In the genomic region with DNA sequence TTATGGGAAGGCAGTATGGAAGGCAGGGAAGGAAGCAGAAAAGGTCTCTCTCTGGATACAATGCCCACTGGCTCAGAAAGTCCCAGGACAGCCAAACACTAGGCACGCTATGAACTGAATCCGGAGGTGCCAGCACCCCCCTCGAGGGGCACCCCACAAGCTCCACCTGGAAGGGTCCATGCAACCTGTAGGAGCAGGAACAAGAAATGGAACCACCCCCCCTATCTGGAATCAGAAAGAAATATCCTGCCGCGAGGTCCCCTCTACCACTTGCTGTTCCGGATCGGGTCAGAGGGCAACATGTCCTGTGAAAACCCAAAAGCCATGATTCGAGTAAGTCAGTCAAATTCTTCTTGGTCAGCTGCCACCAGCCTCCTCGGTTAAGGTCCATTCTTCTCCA, we compare ENCODE assay signal across 13 mouse cellular contexts. TPM values are rescaled to one million over a fixed set of nuclear protein-coding genes. Genes with fewer than 3 reads are reported as not detected.
DNase-seq lines count a peak whose midpoint lies in the region; ATAC-seq and TF ChIP-seq lines count a peak whose summit lies in the region.
"Had no signal": no experiment of that assay in that cellular context is flagged by ENCODE, and none has a peak within 500 bp of the region (broad histone marks: within the 10 kb centered on the region; RNA-seq: fewer than 3 reads in every experiment).

No protein-coding gene starts in this region.

- H3K9me3 ChIP-seq in hindbrain, embryonic 14.5 days (ENCODE audit: control insufficient read depth, low read length) = no peaks in the 10 kb centered on the region
- H3K9me3 ChIP-seq in midbrain, postnatal 0 days (ENCODE audit: low read length) = no peaks in the 10 kb centered on the region
- no peaks in the 10 kb centered on the region for H3K9me3 ChIP-seq in intestine, postnatal 0 days (ENCODE audit: control insufficient read depth)

- H3K4me3 ChIP-seq in hindbrain, embryonic 14.5 days (replicated peaks; ENCODE audit: low read length) = peak overlapping the region; percentile 48
- peak overlapping the region; percentile 46 for H3K4me3 ChIP-seq in midbrain, postnatal 0 days (ENCODE audit: low read depth, low read length)
- no peak overlapping the region for H3K4me3 ChIP-seq in intestine, postnatal 0 days (ENCODE audit: low read depth, low read length)
- H3K4me3 ChIP-seq: megakaryocyte, embryonic 14.5 days had no signal

- no peak for TF ChIP-seq CTCF in brain, embryonic 14.5 days (IDR thresholded peaks at IDR 0.05; ENCODE audit: borderline replicate concordance, extremely low read depth, insufficient read depth, insufficient read length)
- TF ChIP-seq CTCF in midbrain, postnatal 0 days (IDR thresholded peaks at IDR 0.05) = no peak
- TF ChIP-seq CTCF in intestine, postnatal 0 days (IDR thresholded peaks at IDR 0.05; ENCODE audit: low read depth) = no peak

- H3K36me3 ChIP-seq in hindbrain, embryonic 14.5 days (replicated peaks; ENCODE audit: control insufficient read depth, insufficient read depth) = no peaks in the 10 kb centered on the region
- no peaks in the 10 kb centered on the region for H3K36me3 ChIP-seq in midbrain, postnatal 0 days (ENCODE audit: insufficient read depth, low read length)
- H3K36me3 ChIP-seq in intestine, postnatal 0 days (ENCODE audit: control insufficient read depth, insufficient read depth) = no peaks in the 10 kb centered on the region

- peak overlapping the region; percentile 90 for H3K27ac ChIP-seq in hindbrain, embryonic 14.5 days
- H3K27ac ChIP-seq in midbrain, postnatal 0 days (ENCODE audit: low read depth, low read length) = peak overlapping the region; percentile 77; the same call in 1 of the 2 replicates
- H3K27ac ChIP-seq in intestine, postnatal 0 days (ENCODE audit: low read depth, low read length) = no peak overlapping the region

- H3K9ac ChIP-seq in hindbrain, embryonic 14.5 days = peak overlapping the region; percentile 74
- 0 out of 2 replicates have a peak overlapping the region, but pooled peaks have one; percentile 4 for H3K9ac ChIP-seq in midbrain, postnatal 0 days (replicated peaks; ENCODE audit: low read length, poor library complexity, severe bottlenecking)
- H3K9ac ChIP-seq in intestine, postnatal 0 days (ENCODE audit: low read depth, low read length) = no peak overlapping the region

- peak; percentile 43 for DNase-seq in brain, embryonic 14.5 days (ENCODE audit: low read depth)
- peak; percentile 42 for DNase-seq in embryo, embryonic 10.5 days (ENCODE audit: low spot score)
- DNase-seq in hindbrain, embryonic 14.5 days (ENCODE audit: low spot score) = peak; percentile 30
- no peak for DNase-seq in midbrain, postnatal 0 days (ENCODE audit: low spot score)
- DNase-seq in left cerebral cortex, postnatal 36 days (ENCODE audit: low spot score in 2 of 2) = no peak
- no peak for DNase-seq in heart, adult 11 months
- no peak for DNase-seq in layer of hippocampus, adult 9-10 months (ENCODE audit: low spot score)

- H3K4me2 ChIP-seq in hindbrain, embryonic 14.5 days (replicated peaks) = peak overlapping the region; percentile 64
- H3K4me2 ChIP-seq in midbrain, postnatal 0 days (ENCODE audit: low read depth, low read length, poor library complexity, severe bottlenecking) = peak overlapping the region; percentile 58
- no peak overlapping the region for H3K4me2 ChIP-seq in intestine, postnatal 0 days (replicated peaks; ENCODE audit: low read depth)

- no peak for ATAC-seq in hindbrain, embryonic 14.5 days (ENCODE audit: low FRiP score)
- ATAC-seq in midbrain, postnatal 0 days (ENCODE audit: low FRiP score) = no peak
- no peak for ATAC-seq in intestine, postnatal 0 days
- ATAC-seq: intestine, embryonic 16.5 days had no signal

- 9% methylated on average over 9 of the region's 9 CpGs for WGBS in hindbrain, embryonic 14.5 days
- 17% methylated on average over 9 of the region's 9 CpGs for WGBS in midbrain, postnatal 0 days
- WGBS in intestine, postnatal 0 days = 36% methylated on average over 9 of the region's 9 CpGs

- no peak for TF ChIP-seq POLR2A in brain, embryonic 14.5 days (IDR thresholded peaks at IDR 0.05; ENCODE audit: borderline replicate concordance, extremely low read depth, insufficient read depth, insufficient read length, poor library complexity, severe bottlenecking)

- peaks cover 68% of the 10 kb centered on the region for H3K27me3 ChIP-seq in hindbrain, embryonic 14.5 days (ENCODE audit: control insufficient read depth, insufficient read depth, low read length)
- peaks cover 42% of the 10 kb centered on the region for H3K27me3 ChIP-seq in midbrain, postnatal 0 days (ENCODE audit: insufficient read depth, low read length)
- peaks cover 71% of the 10 kb centered on the region for H3K27me3 ChIP-seq in intestine, postnatal 0 days (replicated peaks; ENCODE audit: control insufficient read depth, insufficient read depth, low read length)

- H3K4me1 ChIP-seq in hindbrain, embryonic 14.5 days (replicated peaks; ENCODE audit: control insufficient read depth, insufficient read depth, low read length) = peaks cover 12% of the 10 kb centered on the region; the same call in 1 of the 2 replicates
- peaks cover 5% of the 10 kb centered on the region; the same call in 1 of the 2 replicates for H3K4me1 ChIP-seq in midbrain, postnatal 0 days (ENCODE audit: insufficient read depth, low read length)
- H3K4me1 ChIP-seq in intestine, postnatal 0 days (replicated peaks; ENCODE audit: control insufficient read depth, insufficient read depth, low read length) = peaks cover 8% of the 10 kb centered on the region; the same call in 1 of the 2 replicates

- intact Hi-C loops in left cerebral cortex, postnatal 36 days (cut with DNase I) = no loop called here

RNA-seq across cellular contexts. Expression of a gene that starts 3.5 kb away (rescaled TPM):
- 10.4 and 18.6 TPM in 2 replicates for polyA plus RNA-seq in brain, embryonic 14.5 days (2012; rRNA removed)
- polyA plus RNA-seq in hindbrain, embryonic 14.5 days (2014; fragmentation: Nextera tagmentation; extraction: Ambion mirVana) = 11.6 and 14.0 TPM in 2 replicates
- 10.7 and 24.8 TPM in 2 replicates for total RNA-seq in midbrain, postnatal 0 days (2014; rRNA removed)
- polyA plus RNA-seq in midbrain, postnatal 0 days (2015; fragmentation: Nextera tagmentation; extraction: Ambion mirVana) = 4.4 and 8.8 TPM in 2 replicates
- 1 to 10 TPM; 3.6 to 4.3 TPM for total RNA-seq in left cerebral cortex, postnatal 36 days (2021)
- polyA plus RNA-seq in intestine, postnatal 0 days (2015; fragmentation: Nextera tagmentation; extraction: Ambion mirVana) = not detected in 2 replicates
- total RNA-seq: liver, adult 2 months had no signal
- polyA plus RNA-seq: gonadal fat pad, adult 2 months; intestine, embryonic 16.5 days; liver, adult 2 months; spleen, adult 2 months had no signal

RNA-seq across cellular contexts. Expression of a gene that starts 11.1 kb away (rescaled TPM):
- 0.16 and 0.52 TPM in 2 replicates for polyA plus RNA-seq in brain, embryonic 14.5 days (2012; rRNA removed)
- polyA plus RNA-seq in hindbrain, embryonic 14.5 days (2014; fragmentation: Nextera tagmentation; extraction: Ambion mirVana) = 0.50 and 1.2 TPM in 2 replicates
- total RNA-seq in midbrain, postnatal 0 days (2014; rRNA removed) = 1.9 TPM in 1 of 2 replicates, not detected in the other
- 0.07 TPM in 1 of 2 replicates, not detected in the other for polyA plus RNA-seq in midbrain, postnatal 0 days (2015; fragmentation: Nextera tagmentation; extraction: Ambion mirVana)
- total RNA-seq in left cerebral cortex, postnatal 36 days (2021) = under 1 TPM in 1 of 2 experiments, not detected in 1; 0.25 TPM
- not detected in 2 replicates for polyA plus RNA-seq in intestine, postnatal 0 days (2015; fragmentation: Nextera tagmentation; extraction: Ambion mirVana)
- total RNA-seq: liver, adult 2 months had no signal
- polyA plus RNA-seq: gonadal fat pad, adult 2 months; intestine, embryonic 16.5 days; liver, adult 2 months; spleen, adult 2 months had no signal

RNA-seq across cellular contexts. Expression of a gene that starts 13.3 kb away (rescaled TPM):
- 51.8 and 66.8 TPM in 2 replicates for polyA plus RNA-seq in brain, embryonic 14.5 days (2012; rRNA removed)
- 10.6 and 11.4 TPM in 2 replicates for polyA plus RNA-seq in hindbrain, embryonic 14.5 days (2014; fragmentation: Nextera tagmentation; extraction: Ambion mirVana)
- total RNA-seq in midbrain, postnatal 0 days (2014; rRNA removed) = 69.2 and 106 TPM in 2 replicates
- polyA plus RNA-seq in midbrain, postnatal 0 days (2015; fragmentation: Nextera tagmentation; extraction: Ambion mirVana) = 6.9 and 13.9 TPM in 2 replicates
- 10 to 100 TPM; 12.7 to 19.1 TPM for total RNA-seq in left cerebral cortex, postnatal 36 days (2021)
- polyA plus RNA-seq in intestine, postnatal 0 days (2015; fragmentation: Nextera tagmentation; extraction: Ambion mirVana) = not detected in 2 replicates
- total RNA-seq: liver, adult 2 months had no signal
- polyA plus RNA-seq: intestine, embryonic 16.5 days; liver, adult 2 months; spleen, adult 2 months had no signal

RNA-seq across cellular contexts. Expression of a gene that starts 28.4 kb away (rescaled TPM):
- 0.16 and 0.25 TPM in 2 replicates for polyA plus RNA-seq in brain, embryonic 14.5 days (2012; rRNA removed)
- 0.31 and 0.95 TPM in 2 replicates for polyA plus RNA-seq in hindbrain, embryonic 14.5 days (2014; fragmentation: Nextera tagmentation; extraction: Ambion mirVana)
- total RNA-seq in midbrain, postnatal 0 days (2014; rRNA removed) = 0.19 and 0.38 TPM in 2 replicates
- 0.21 and 0.32 TPM in 2 replicates for polyA plus RNA-seq in midbrain, postnatal 0 days (2015; fragmentation: Nextera tagmentation; extraction: Ambion mirVana)
- total RNA-seq in left cerebral cortex, postnatal 36 days (2021) = not detected
- not detected in 2 replicates for polyA plus RNA-seq in intestine, postnatal 0 days (2015; fragmentation: Nextera tagmentation; extraction: Ambion mirVana)
- total RNA-seq: liver, adult 2 months had no signal
- polyA plus RNA-seq: gonadal fat pad, adult 2 months; intestine, embryonic 16.5 days; liver, adult 2 months; spleen, adult 2 months had no signal

Comparison
In these comparisons a context has a peak if more than half of its experiments do, and no peak if none do; other contexts are left out.
1. DNase-seq: peak in brain, embryonic 14.5 days (single experiment), embryo, embryonic 10.5 days (single experiment) and hindbrain, embryonic 14.5 days (single experiment); none in midbrain, postnatal 0 days (single experiment), left cerebral cortex, postnatal 36 days (0 of 2), heart, adult 11 months (single experiment) and layer of hippocampus, adult 9-10 months (single experiment).